Mouse (Mus musculus): ENCODE measurements around the gene Cldn14. TPM values are rescaled to one million over a fixed set of nuclear protein-coding genes. Genes with fewer than 3 reads are reported as not detected.
A peak's percentile ranks its signal among the peaks of the same experiment; 100 is the strongest.
"Not testable (repeated sequence)": the region's sequence is repeated elsewhere in the genome, so short reads cannot be mapped to it uniquely, and the experiment has no call there.

Cldn14 gene
- polyA plus RNA-seq, 1 experiment from 2014 or later: not detected

GRCm38 (mm10) chr16:94032270-94032669 lies 23.6 kb upstream of the Cldn14 start:
- no peak overlapping the region for H3K9ac ChIP-seq (replicated peaks)
- no peaks in the 10 kb centered on the region for H3K27me3 ChIP-seq (replicated peaks)
- no peak overlapping the region for H3K4me2 ChIP-seq
- no peaks in the 10 kb centered on the region for H3K36me3 ChIP-seq
- no peak for ATAC-seq (ENCODE audit: low FRiP score)
- no peak overlapping the region for H3K4me3 ChIP-seq (replicated peaks)
- no peaks in the 10 kb centered on the region for H3K4me1 ChIP-seq
- H3K9me3 ChIP-seq (replicated peaks): no peaks in the 10 kb centered on the region
- H3K27ac ChIP-seq (replicated peaks): no peak overlapping the region
- WGBS: 89% methylated on average over 5 of the region's 5 CpGs

- Histone ChIP-seq H3K27ac (replicated peaks) (no peak overlapping the region), H3K4me3 (replicated peaks) (no peak overlapping the region), H3K4me1 (no peaks in the 10 kb centered on the region), H3K9me3 (replicated peaks) (no peaks in the 10 kb centered on the region), H3K27me3 (replicated peaks) (no peaks in the 10 kb centered on the region), H3K9ac (replicated peaks) (no peak overlapping the region), H3K36me3 (no peaks in the 10 kb centered on the region), H3K4me2 (no peak overlapping the region)
- ATAC-seq (ENCODE audit: low FRiP score): no peak
- WGBS: 84% methylated on average over 28 of the region's 28 CpGs
Observed at GRCm38 (mm10) chr16:94023352-94024280, 15.0 kb upstream of the Cldn14 start.

GRCm38 (mm10) chr16:94019725-94020124 lies 11.1 kb upstream of the Cldn14 start:
- not testable (repeated sequence) for H3K27me3 ChIP-seq (replicated peaks); H3K9ac ChIP-seq (replicated peaks); H3K36me3 ChIP-seq; H3K9me3 ChIP-seq (replicated peaks); ATAC-seq (ENCODE audit: low FRiP score); H3K4me3 ChIP-seq (replicated peaks); H3K4me1 ChIP-seq; H3K27ac ChIP-seq (replicated peaks); H3K4me2 ChIP-seq
- 65% methylated on average over 8 of the region's 8 CpGs for WGBS

- no peaks in the 10 kb centered on the region for H3K9me3 ChIP-seq (replicated peaks)
- no peaks in the 10 kb centered on the region for H3K27me3 ChIP-seq (replicated peaks)
- 78% methylated on average over 4 of the region's 4 CpGs for WGBS
- no peak for ATAC-seq (ENCODE audit: low FRiP score)
- H3K4me1 ChIP-seq: no peaks in the 10 kb centered on the region
- no peaks in the 10 kb centered on the region for H3K36me3 ChIP-seq
- no peak overlapping the region for H3K27ac ChIP-seq (replicated peaks)
- H3K9ac ChIP-seq (replicated peaks): no peak overlapping the region
- no peak overlapping the region for H3K4me2 ChIP-seq
- no peak overlapping the region for H3K4me3 ChIP-seq (replicated peaks)
Observed at GRCm38 (mm10) chr16:94017953-94018352, 9.3 kb upstream of the Cldn14 start.

GRCm38 (mm10) chr16:94014489-94015096 lies 6.0 kb upstream of the Cldn14 start:
- no peak for ATAC-seq (ENCODE audit: low FRiP score)
- Histone ChIP-seq H3K27me3 (replicated peaks) (no peaks in the 10 kb centered on the region), H3K4me1 (no peaks in the 10 kb centered on the region), H3K27ac (replicated peaks) (no peak overlapping the region), H3K9ac (replicated peaks) (no peak overlapping the region), H3K4me3 (replicated peaks) (no peak overlapping the region), H3K36me3 (no peaks in the 10 kb centered on the region), H3K4me2 (no peak overlapping the region), H3K9me3 (replicated peaks) (no peaks in the 10 kb centered on the region)
- WGBS: 86% methylated on average over 5 of the region's 5 CpGs

- H3K4me3 ChIP-seq (replicated peaks); ATAC-seq (ENCODE audit: low FRiP score); H3K4me1 ChIP-seq; H3K36me3 ChIP-seq; H3K27ac ChIP-seq (replicated peaks); H3K4me2 ChIP-seq; H3K27me3 ChIP-seq (replicated peaks); H3K9ac ChIP-seq (replicated peaks); H3K9me3 ChIP-seq (replicated peaks): not testable (repeated sequence)
- WGBS: 86% methylated on average over 8 of the region's 8 CpGs
Observed at GRCm38 (mm10) chr16:94013328-94014086, 4.9 kb upstream of the Cldn14 start.

GRCm38 (mm10) chr16:94011224-94011623 lies 2.6 kb upstream of the Cldn14 start:
- no peaks in the 10 kb centered on the region for H3K9me3 ChIP-seq (replicated peaks)
- 9% methylated on average over 5 of the region's 5 CpGs for WGBS
- ATAC-seq (ENCODE audit: low FRiP score): peak; percentile 50; the same call in 1 of the 2 replicates

GRCm38 (mm10) chr16:94010633-94011032 lies 2.0 kb upstream of the Cldn14 start:
- Histone ChIP-seq H3K27ac (replicated peaks) (no peak overlapping the region), H3K4me2 (no peak overlapping the region), H3K27me3 (replicated peaks) (no peaks in the 10 kb centered on the region), H3K4me1 (peaks cover 11% of the 10 kb centered on the region), H3K9me3 (replicated peaks) (no peaks in the 10 kb centered on the region), H3K9ac (replicated peaks) (no peak overlapping the region), H3K4me3 (replicated peaks) (no peak overlapping the region), H3K36me3 (no peaks in the 10 kb centered on the region)
- WGBS: 81% methylated on average over 3 of the region's 3 CpGs
- no peak for ATAC-seq (ENCODE audit: low FRiP score)

More at GRCm38 (mm10) chr16:94011224-94011623, 2.6 kb upstream of the Cldn14 start:
- H3K4me3 ChIP-seq (replicated peaks): no peak overlapping the region
- H3K36me3 ChIP-seq: no peaks in the 10 kb centered on the region
- no peak overlapping the region for H3K9ac ChIP-seq (replicated peaks)
- no peak overlapping the region for H3K4me2 ChIP-seq
- H3K4me1 ChIP-seq: peaks cover 11% of the 10 kb centered on the region
- H3K27me3 ChIP-seq (replicated peaks): no peaks in the 10 kb centered on the region
- no peak overlapping the region for H3K27ac ChIP-seq (replicated peaks)

- Histone ChIP-seq H3K27ac (replicated peaks) (no peak overlapping the region), H3K36me3 (no peaks in the 10 kb centered on the region), H3K4me3 (replicated peaks) (no peak overlapping the region), H3K9me3 (replicated peaks) (no peaks in the 10 kb centered on the region), H3K4me1 (peaks cover 11% of the 10 kb centered on the region), H3K27me3 (replicated peaks) (no peaks in the 10 kb centered on the region), H3K9ac (replicated peaks) (no peak overlapping the region), H3K4me2 (no peak overlapping the region)
- WGBS: 79% methylated on average over 5 of the region's 5 CpGs
- no peak for ATAC-seq (ENCODE audit: low FRiP score)
Observed at GRCm38 (mm10) chr16:94010156-94010555, 1.5 kb upstream of the Cldn14 start.

- 67% methylated on average over 5 of the region's 5 CpGs for WGBS
- no peak for ATAC-seq (ENCODE audit: low FRiP score)
- H3K9me3 ChIP-seq (replicated peaks): no peaks in the 10 kb centered on the region
Observed at GRCm38 (mm10) chr16:94009356-94009755, 719 bp upstream of the Cldn14 start.

GRCm38 (mm10) chr16:94006706-94007665 lies 1.7 kb downstream of the Cldn14 start:
- 24% methylated on average over 23 of the region's 23 CpGs for WGBS
- Histone ChIP-seq H3K27me3 (replicated peaks) (no peaks in the 10 kb centered on the region), H3K4me1 (peaks cover 11% of the 10 kb centered on the region), H3K9ac (replicated peaks) (no peak overlapping the region), H3K4me2 (peak overlapping the region; percentile 37), H3K36me3 (no peaks in the 10 kb centered on the region), H3K27ac (replicated peaks) (no peak overlapping the region), H3K4me3 (replicated peaks) (no peak overlapping the region), H3K9me3 (replicated peaks) (no peaks in the 10 kb centered on the region)
- no peak for ATAC-seq (ENCODE audit: low FRiP score)

More at GRCm38 (mm10) chr16:94009356-94009755, 719 bp upstream of the Cldn14 start:
- Histone ChIP-seq H3K27me3 (replicated peaks) (no peaks in the 10 kb centered on the region), H3K4me2 (no peak overlapping the region), H3K4me1 (peaks cover 11% of the 10 kb centered on the region), H3K9ac (replicated peaks) (no peak overlapping the region), H3K27ac (replicated peaks) (no peak overlapping the region), H3K36me3 (no peaks in the 10 kb centered on the region), H3K4me3 (replicated peaks) (no peak overlapping the region)
